Mouse (Mus musculus) embryonic facial prominence, embryonic 13.5 days (tissue): Measurements from ENCODE around the gene Gm14569. TPM values are rescaled to one million over a fixed set of nuclear protein-coding genes. Genes with fewer than 3 reads are reported as not detected.

Experiments
- ATAC-seq: fragments of 200-750 bp; cut with Nextera tagmentation; 2 replicates; pipeline ENCODE4 v1.8.0; 2017; ENCODE audit warnings: low read depth; ENCODE audit not compliant: insufficient number of reproducible peaks, insufficient read depth, low FRiP score, low TSS enrichment
- H3K27ac ChIP-seq: fragments of 300-500 bp; sonication (generic); 2 replicates; pipeline ENCODE4 v1.5.1; 2015; ENCODE audit warnings: moderate library complexity, mild to moderate bottlenecking, inconsistent platforms
- H3K27me3 ChIP-seq: fragments of 300-500 bp; sonication (generic); 2 replicates; pipeline ENCODE4 v1.6.1; 2015; ENCODE audit warnings: mild to moderate bottlenecking, inconsistent platforms
- H3K36me3 ChIP-seq: fragments of 300-500 bp; sonication (generic); 2 replicates; pipeline ENCODE4 v1.6.1; 2015; ENCODE audit warnings: mild to moderate bottlenecking, inconsistent platforms
- H3K4me1 ChIP-seq: fragments of 300-500 bp; sonication (generic); 2 replicates; pipeline ENCODE4 v1.6.1; 2015; ENCODE audit warnings: inconsistent platforms
- H3K4me2 ChIP-seq: fragments of 300-500 bp; sonication (generic); 2 replicates; pipeline ENCODE4 v1.6.1; 2015; ENCODE audit warnings: moderate library complexity, mild to moderate bottlenecking, inconsistent platforms
- H3K4me3 ChIP-seq: fragments of 300-500 bp; sonication (generic); 2 replicates; pipeline ENCODE4 v1.5.1; 2015; ENCODE audit warnings: mild to moderate bottlenecking, inconsistent platforms
- H3K9ac ChIP-seq: fragments of 300-500 bp; sonication (generic); 2 replicates; pipeline ENCODE4 v1.6.1; 2015; ENCODE audit warnings: mild to moderate bottlenecking, inconsistent platforms
- H3K9me3 ChIP-seq: fragments of 300-500 bp; sonication (generic); 2 replicates; pipeline ENCODE4 v1.6.1; 2016; ENCODE audit warnings: inconsistent platforms
- WGBS: fragments of 180-500 bp; shearing (Covaris S2); methylation state at CpG from one replicate; pipeline ENCODE4 v1.1.7; 2015; ENCODE audit warnings: mixed read lengths; 5-methylcytosine and 5-hydroxymethylcytosine counted together
- polyA plus RNA-seq: library from polyadenylated mRNA; unstranded; fragments of >200 nt; fragmentation: Nextera tagmentation; extraction: Ambion mirVana; gene quantifications from 2 replicates; pipeline ENCODE4 v1.2.1, GENCODE M21; 2015

Gm14569 gene
- polyA plus RNA-seq: not detected in 2 replicates

- Histone ChIP-seq H3K4me3 (no peak within 1 kb of the TSS), H3K9me3 (no peaks in the 10 kb centered on the region), H3K4me2 (no peak within 1 kb of the TSS), H3K4me1 (no peaks in the 10 kb centered on the region), H3K9ac (no peak within 1 kb of the TSS), H3K27ac (no peak within 1 kb of the TSS), H3K27me3 (no peaks in the 10 kb centered on the region), H3K36me3 (no peaks in the 10 kb centered on the region)
- no peak for ATAC-seq
- 95% methylated on average over 4 of the region's 4 CpGs for WGBS
These were observed at the start of gene Gm14569 for GRCm38 (mm10) chrX:36491730-36492129. Gm14569 (minus strand) TSS chrX:36491830.

- Histone ChIP-seq H3K9me3 (no peaks in the 10 kb centered on the region), H3K4me3 (no peak overlapping the region), H3K27me3 (no peaks in the 10 kb centered on the region), H3K9ac (no peak overlapping the region), H3K4me1 (no peaks in the 10 kb centered on the region), H3K36me3 (no peaks in the 10 kb centered on the region), H3K4me2 (no peak overlapping the region), H3K27ac (no peak overlapping the region)
- no peak for ATAC-seq
- 13% methylated on average over 4 of the region's 4 CpGs for WGBS
These were observed 42.9 kb upstream of the Gm14569 start for GRCm38 (mm10) chrX:36534514-36534913.

- Histone ChIP-seq H3K4me1 (no peaks in the 10 kb centered on the region), H3K9ac (no peak overlapping the region), H3K27ac (no peak overlapping the region), H3K4me3 (no peak overlapping the region), H3K9me3 (no peaks in the 10 kb centered on the region), H3K4me2 (no peak overlapping the region), H3K27me3 (no peaks in the 10 kb centered on the region), H3K36me3 (no peaks in the 10 kb centered on the region)
- no peak for ATAC-seq
- WGBS: 74% methylated on average over 4 of the region's 4 CpGs
These were observed 42.1 kb upstream of the Gm14569 start for GRCm38 (mm10) chrX:36533744-36534143.

- Histone ChIP-seq H3K9ac (no peak overlapping the region), H3K9me3 (no peaks in the 10 kb centered on the region), H3K4me3 (no peak overlapping the region), H3K27me3 (no peaks in the 10 kb centered on the region), H3K4me2 (no peak overlapping the region), H3K27ac (no peak overlapping the region), H3K36me3 (no peaks in the 10 kb centered on the region), H3K4me1 (no peaks in the 10 kb centered on the region)
- ATAC-seq: no peak
- 78% methylated on average over 5 of the region's 5 CpGs for WGBS
These were observed 38.6 kb upstream of the Gm14569 start for GRCm38 (mm10) chrX:36530251-36530650.

GRCm38 (mm10) chrX:36523729-36524128 is 32.1 kb upstream of the Gm14569 start:
- H3K9ac ChIP-seq: no peak overlapping the region
- H3K4me1 ChIP-seq: no peaks in the 10 kb centered on the region
- H3K27ac ChIP-seq: no peak overlapping the region
- ATAC-seq: no peak
- H3K9me3 ChIP-seq: no peaks in the 10 kb centered on the region
- 64% methylated on average over 5 of the region's 5 CpGs for WGBS
- no peak overlapping the region for H3K4me2 ChIP-seq
- H3K4me3 ChIP-seq: no peak overlapping the region
- no peaks in the 10 kb centered on the region for H3K27me3 ChIP-seq
- H3K36me3 ChIP-seq: no peaks in the 10 kb centered on the region

- 44% methylated on average over 8 of the region's 8 CpGs for WGBS
- Histone ChIP-seq H3K27ac (no peak overlapping the region), H3K27me3 (no peaks in the 10 kb centered on the region)
These were observed 22.1 kb upstream of the Gm14569 start for GRCm38 (mm10) chrX:36513726-36514125.

GRCm38 (mm10) chrX:36513231-36513630 is 21.6 kb upstream of the Gm14569 start:
- no peak overlapping the region for H3K9ac ChIP-seq
- WGBS: 59% methylated on average over 9 of the region's 9 CpGs
- no peaks in the 10 kb centered on the region for H3K4me1 ChIP-seq
- no peaks in the 10 kb centered on the region for H3K9me3 ChIP-seq
- H3K4me2 ChIP-seq: no peak overlapping the region
- H3K27me3 ChIP-seq: no peaks in the 10 kb centered on the region
- no peak for ATAC-seq
- H3K4me3 ChIP-seq: no peak overlapping the region
- H3K27ac ChIP-seq: no peak overlapping the region
- H3K36me3 ChIP-seq: no peaks in the 10 kb centered on the region

More at GRCm38 (mm10) chrX:36513726-36514125, 22.1 kb upstream of the Gm14569 start:
- Histone ChIP-seq H3K4me1 (no peaks in the 10 kb centered on the region), H3K9me3 (no peaks in the 10 kb centered on the region), H3K9ac (no peak overlapping the region), H3K36me3 (no peaks in the 10 kb centered on the region), H3K4me3 (no peak overlapping the region), H3K4me2 (no peak overlapping the region)
- no peak for ATAC-seq

- no peaks in the 10 kb centered on the region for H3K36me3 ChIP-seq
- no peak overlapping the region for H3K27ac ChIP-seq
- H3K9ac ChIP-seq: no peak overlapping the region
- no peak overlapping the region for H3K4me3 ChIP-seq
- no peaks in the 10 kb centered on the region for H3K4me1 ChIP-seq
- WGBS: 53% methylated on average over 6 of the region's 6 CpGs
- no peaks in the 10 kb centered on the region for H3K27me3 ChIP-seq
- H3K9me3 ChIP-seq: no peaks in the 10 kb centered on the region
- no peak for ATAC-seq
- no peak overlapping the region for H3K4me2 ChIP-seq
These were observed 15.2 kb upstream of the Gm14569 start for GRCm38 (mm10) chrX:36506863-36507262.

- ATAC-seq: no peak
- Histone ChIP-seq H3K4me2 (no peak overlapping the region), H3K4me1 (no peaks in the 10 kb centered on the region), H3K36me3 (no peaks in the 10 kb centered on the region), H3K9me3 (no peaks in the 10 kb centered on the region), H3K9ac (no peak overlapping the region), H3K27me3 (no peaks in the 10 kb centered on the region), H3K27ac (no peak overlapping the region), H3K4me3 (no peak overlapping the region)
- 19% methylated on average over 3 of the region's 3 CpGs for WGBS
These were observed 2.1 kb downstream of the Gm14569 start for GRCm38 (mm10) chrX:36489506-36489905.

GRCm38 (mm10) chrX:36487996-36488395 is 3.6 kb downstream of the Gm14569 start:
- no peak overlapping the region for H3K9ac ChIP-seq
- H3K9me3 ChIP-seq: no peaks in the 10 kb centered on the region
- no peak overlapping the region for H3K4me2 ChIP-seq
- H3K27ac ChIP-seq: no peak overlapping the region
- ATAC-seq: no peak
- H3K36me3 ChIP-seq: no peaks in the 10 kb centered on the region
- H3K27me3 ChIP-seq: no peaks in the 10 kb centered on the region
- WGBS: 39% methylated on average over 7 of the region's 7 CpGs
- H3K4me3 ChIP-seq: no peak overlapping the region
- H3K4me1 ChIP-seq: no peaks in the 10 kb centered on the region

GRCm38 (mm10) chrX:36474873-36475272 is 16.8 kb downstream of the Gm14569 start:
- Histone ChIP-seq H3K9me3 (no peaks in the 10 kb centered on the region), H3K27ac (no peak overlapping the region), H3K4me1 (no peaks in the 10 kb centered on the region), H3K27me3 (no peaks in the 10 kb centered on the region), H3K4me3 (no peak overlapping the region), H3K9ac (no peak overlapping the region), H3K4me2 (no peak overlapping the region), H3K36me3 (no peaks in the 10 kb centered on the region)
- 89% methylated on average over 3 of the region's 3 CpGs for WGBS
- no peak for ATAC-seq

GRCm38 (mm10) chrX:36474103-36474751 is 17.4 kb downstream of the Gm14569 start:
- Histone ChIP-seq H3K9ac (no peak overlapping the region), H3K27ac (no peak overlapping the region), H3K27me3 (no peaks in the 10 kb centered on the region), H3K4me2 (no peak overlapping the region), H3K36me3 (no peaks in the 10 kb centered on the region), H3K4me1 (no peaks in the 10 kb centered on the region), H3K4me3 (no peak overlapping the region), H3K9me3 (no peaks in the 10 kb centered on the region)
- WGBS: 54% methylated on average over 6 of the region's 6 CpGs
- no peak for ATAC-seq
